Mouse (Mus musculus) gastrocnemius, postnatal 10 days (tissue): ENCODE data around the gene Kcnj1. TPM values are rescaled to one million over a fixed set of nuclear protein-coding genes. Genes with fewer than 3 reads are reported as not detected.

Source experiments
- total RNA-seq, 2 experiments: library from RNA; stranded (reverse); gene quantifications; 2 replicates each; pipeline ENCODE4 v1.2.3; 2021

Kcnj1 gene
- total RNA-seq, 2 experiments from 2014 or later: not detected

Other genes with a start within 250 kb of the Kcnj1 start
- under 1 TPM in 1 of 2 experiments, not detected in 1; 0.09 TPM for gene Kcnj5, start 28.1 kb upstream of the Kcnj1 start, total RNA-seq
- 10 to 100 TPM; 17.2 to 19.9 TPM for gene Fli1, start 170.4 kb downstream of the Kcnj1 start, total RNA-seq